In the genomic region with DNA sequence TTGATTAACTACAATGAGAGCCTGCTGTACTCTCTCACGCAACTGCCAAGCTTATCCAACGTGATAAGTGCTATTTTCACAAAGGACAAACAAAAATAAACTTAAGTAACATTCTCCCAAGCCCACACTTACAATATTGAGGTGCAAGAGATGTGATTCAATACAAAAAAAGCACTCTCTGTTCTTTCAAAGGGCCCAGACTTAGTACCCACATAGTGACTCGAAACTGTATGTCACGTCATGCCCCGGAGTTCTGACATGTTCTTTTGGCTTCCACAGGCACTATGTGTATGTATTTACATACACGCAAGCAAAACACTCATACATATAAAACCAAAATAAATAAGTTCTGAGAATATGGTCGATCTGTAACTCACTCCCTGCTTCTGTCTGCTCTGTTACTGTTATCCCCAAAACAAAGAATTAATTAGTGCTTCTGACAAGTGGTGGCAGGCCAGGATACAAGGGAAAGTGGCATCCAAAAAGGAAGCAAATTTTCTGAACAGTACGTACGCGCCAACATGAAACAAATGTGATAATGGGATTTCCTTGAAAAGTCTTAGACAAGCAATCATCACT, we compare ENCODE assay signal across 23 mouse cellular contexts.
DNase-seq lines count a peak whose midpoint lies in the region; ATAC-seq and TF ChIP-seq lines count a peak whose summit lies in the region.
"Had no signal": no experiment of that assay in that cellular context is flagged by ENCODE, and none has a peak within 500 bp of the region (broad histone marks: within the 10 kb centered on the region; RNA-seq: fewer than 3 reads in every experiment).

No protein-coding gene starts in this region.

- DNase-seq in forebrain, embryonic 14.5 days (ENCODE audit: low spot score): peak; percentile 19
- DNase-seq in lung, embryonic 14.5 days: peak; percentile 22
- no peak for DNase-seq in lung, postnatal 25 days (ENCODE audit: low spot score)
- peak; percentile 29 for DNase-seq in lung, postnatal 0 days (ENCODE audit: low spot score)
- DNase-seq in lung, adult 2 months: no peak
- DNase-seq in cerebellum, postnatal 4 days (ENCODE audit: low spot score in 2 of 2): no peak
- DNase-seq: adrenal gland, postnatal 10 days; adrenal gland, postnatal 36 days; B cell, adult 2 months; gastrocnemius, adult 2 months; gastrocnemius, postnatal 14 days; heart, adult 11 months; kidney, adult 11 months had no signal

- 0 out of 2 replicates have a peak, but pooled peaks cover 3% of the 10 kb centered on the region for H3K4me1 ChIP-seq in forebrain, embryonic 14.5 days (ENCODE audit: control insufficient read depth, insufficient read depth, low read length)
- H3K4me1 ChIP-seq in forebrain, embryonic 12.5 days: no peaks in the 10 kb centered on the region; the same call in 1 of the 2 replicates
- 0 out of 2 replicates have a peak, but pooled peaks cover 3% of the 10 kb centered on the region for H3K4me1 ChIP-seq in lung, embryonic 14.5 days (ENCODE audit: insufficient read depth)
- no peaks in the 10 kb centered on the region for H3K4me1 ChIP-seq in lung, postnatal 0 days (ENCODE audit: insufficient read depth, low read depth, low read length)
- no peaks in the 10 kb centered on the region for H3K4me1 ChIP-seq in lung, adult 2 months (ENCODE audit: control insufficient read depth, insufficient read depth, low read length)
- peaks cover 6% of the 10 kb centered on the region; the same call in 1 of the 2 replicates for H3K4me1 ChIP-seq in olfactory bulb, adult 2 months (ENCODE audit: control insufficient read depth, insufficient read depth, low read length)
- H3K4me1 ChIP-seq: forebrain, embryonic 10.5 days; intestine, embryonic 15.5 days had no signal

- no peak for TF ChIP-seq CTCF in lung, embryonic 14.5 days (IDR thresholded peaks at IDR 0.05; ENCODE audit: low read depth)
- no peak for TF ChIP-seq CTCF in lung, postnatal 0 days (IDR thresholded peaks at IDR 0.05)
- TF ChIP-seq CTCF in lung, adult 2 months (IDR thresholded peaks at IDR 0.05; ENCODE audit: insufficient read depth, low read length): no peak
- no peak for TF ChIP-seq CTCF in olfactory bulb, adult 2 months (IDR thresholded peaks at IDR 0.05; ENCODE audit: insufficient read depth, low read depth, low read length)

- TF ChIP-seq EP300 in lung, postnatal 0 days (IDR thresholded peaks at IDR 0.05): peak; percentile 42

- H3K4me3 ChIP-seq in forebrain, embryonic 14.5 days (ENCODE audit: low read depth, low read length): no peak overlapping the region
- H3K4me3 ChIP-seq in forebrain, embryonic 12.5 days (replicated peaks): no peak overlapping the region
- H3K4me3 ChIP-seq in lung, embryonic 14.5 days (ENCODE audit: low read depth, low read length): no peak overlapping the region
- no peak overlapping the region for H3K4me3 ChIP-seq in lung, postnatal 0 days (ENCODE audit: low read depth, low read length)
- no peak overlapping the region for H3K4me3 ChIP-seq in lung, adult 2 months (replicated peaks; ENCODE audit: extremely low read depth, low read depth, low read length)
- no peak overlapping the region for H3K4me3 ChIP-seq in olfactory bulb, adult 2 months (ENCODE audit: insufficient read depth, low read depth, low read length)
- H3K4me3 ChIP-seq: forebrain, embryonic 10.5 days; gastrocnemius, adult 2 months; hindbrain, embryonic 13.5 days; intestine, embryonic 15.5 days had no signal

- H3K9me3 ChIP-seq in forebrain, embryonic 14.5 days (replicated peaks; ENCODE audit: control insufficient read depth, low read length): no peaks in the 10 kb centered on the region
- H3K9me3 ChIP-seq in forebrain, embryonic 12.5 days: no peaks in the 10 kb centered on the region
- H3K9me3 ChIP-seq in lung, embryonic 14.5 days (ENCODE audit: low read depth, low read length): no peaks in the 10 kb centered on the region
- no peaks in the 10 kb centered on the region for H3K9me3 ChIP-seq in lung, postnatal 0 days (ENCODE audit: low read length)
- H3K9me3 ChIP-seq: forebrain, embryonic 10.5 days; hindbrain, embryonic 13.5 days; intestine, embryonic 15.5 days had no signal

- WGBS in forebrain, embryonic 14.5 days: 88% methylated on average over 10 of the region's 10 CpGs
- 89% methylated on average over 10 of the region's 10 CpGs for WGBS in forebrain, embryonic 12.5 days
- 52% methylated on average over 10 of the region's 10 CpGs for WGBS in lung, embryonic 14.5 days
- 58% methylated on average over 10 of the region's 10 CpGs for WGBS in lung, postnatal 0 days
- 76% methylated on average over 10 of the region's 10 CpGs for WGBS in lung, adult 2 months
- WGBS in olfactory bulb, adult 2 months: 55% methylated on average over 10 of the region's 10 CpGs

- H3K4me2 ChIP-seq in forebrain, embryonic 14.5 days (ENCODE audit: low read length): no peak overlapping the region
- no peak overlapping the region for H3K4me2 ChIP-seq in forebrain, embryonic 12.5 days
- H3K4me2 ChIP-seq in lung, embryonic 14.5 days: no peak overlapping the region
- H3K4me2 ChIP-seq in lung, postnatal 0 days (replicated peaks; ENCODE audit: low read depth, low read length): no peak overlapping the region
- H3K4me2 ChIP-seq: heart, embryonic 11.5 days; hindbrain, embryonic 13.5 days; intestine, embryonic 15.5 days had no signal

- no peak for ATAC-seq in forebrain, embryonic 14.5 days
- no peak for ATAC-seq in forebrain, embryonic 12.5 days (ENCODE audit: low FRiP score)
- no peak for ATAC-seq in lung, embryonic 14.5 days (ENCODE audit: insufficient read depth)
- peak; percentile 57 for ATAC-seq in lung, postnatal 0 days
- ATAC-seq: hindbrain, embryonic 16.5 days; intestine, embryonic 15.5 days; Patski had no signal

- H3K27me3 ChIP-seq in forebrain, embryonic 14.5 days (replicated peaks; ENCODE audit: control insufficient read depth, insufficient read depth, low read length): no peaks in the 10 kb centered on the region
- H3K27me3 ChIP-seq in forebrain, embryonic 12.5 days: no peaks in the 10 kb centered on the region
- no peaks in the 10 kb centered on the region for H3K27me3 ChIP-seq in lung, embryonic 14.5 days (ENCODE audit: insufficient read depth, low read length)
- no peaks in the 10 kb centered on the region for H3K27me3 ChIP-seq in lung, postnatal 0 days (replicated peaks; ENCODE audit: insufficient read depth, low read length)
- H3K27me3 ChIP-seq: CH12.LX; hindbrain, embryonic 13.5 days; intestine, embryonic 15.5 days had no signal

- no peak for TF ChIP-seq POLR2A in lung, adult 2 months (IDR thresholded peaks at IDR 0.05; ENCODE audit: borderline replicate concordance, extremely low read depth, low read depth, low read length)
- TF ChIP-seq POLR2A in olfactory bulb, adult 2 months (IDR thresholded peaks at IDR 0.05; ENCODE audit: insufficient read depth, low read depth, low read length): no peak

- H3K27ac ChIP-seq in forebrain, embryonic 14.5 days (ENCODE audit: low read depth, low read length): no peak overlapping the region
- H3K27ac ChIP-seq in forebrain, embryonic 12.5 days: no peak overlapping the region
- no peak overlapping the region for H3K27ac ChIP-seq in lung, embryonic 14.5 days (ENCODE audit: low read depth)
- H3K27ac ChIP-seq in lung, postnatal 0 days (ENCODE audit: low read length): no peak overlapping the region
- H3K27ac ChIP-seq in olfactory bulb, adult 2 months (ENCODE audit: insufficient read depth, low read depth, low read length): peak overlapping the region; percentile 59
- H3K27ac ChIP-seq: forebrain, embryonic 10.5 days; gastrocnemius, adult 2 months; hindbrain, embryonic 13.5 days; intestine, embryonic 15.5 days had no signal

- no peaks in the 10 kb centered on the region for H3K36me3 ChIP-seq in forebrain, embryonic 14.5 days (ENCODE audit: control insufficient read depth, insufficient read depth, low read length)
- H3K36me3 ChIP-seq in forebrain, embryonic 12.5 days (replicated peaks): no peaks in the 10 kb centered on the region
- no peaks in the 10 kb centered on the region for H3K36me3 ChIP-seq in lung, embryonic 14.5 days (ENCODE audit: insufficient read depth)
- no peaks in the 10 kb centered on the region for H3K36me3 ChIP-seq in lung, postnatal 0 days (ENCODE audit: insufficient read depth, low read length)
- H3K36me3 ChIP-seq: forebrain, embryonic 10.5 days; G1E; hindbrain, embryonic 13.5 days; intestine, embryonic 15.5 days had no signal

- H3K9ac ChIP-seq in forebrain, embryonic 14.5 days (ENCODE audit: low read length): no peak overlapping the region
- H3K9ac ChIP-seq in forebrain, embryonic 12.5 days: no peak overlapping the region
- no peak overlapping the region for H3K9ac ChIP-seq in lung, embryonic 14.5 days
- H3K9ac ChIP-seq in lung, postnatal 0 days (replicated peaks; ENCODE audit: low read depth): no peak overlapping the region
- H3K9ac ChIP-seq: hindbrain, embryonic 13.5 days; intestine, embryonic 15.5 days had no signal

Comparison
In these comparisons a context has a peak if more than half of its experiments do, and no peak if none do; other contexts are left out.
1. DNase-seq: peak in forebrain, embryonic 14.5 days (single experiment), lung, embryonic 14.5 days (single experiment) and lung, postnatal 0 days (single experiment); none in lung, postnatal 25 days (single experiment), lung, adult 2 months (single experiment) and cerebellum, postnatal 4 days (0 of 2).